Mouse (Mus musculus) brain, embryonic 14.5 days (tissue): ENCODE measurements around the gene Lsm14a.

Experiments
- CTCF ChIP-seq: fragments of 200-500 bp; IDR thresholded peaks from 2 replicates; pipeline ENCODE4 v1.5.1; 2012; ENCODE audit warnings: inconsistent platforms, mild to moderate bottlenecking, moderate library complexity, borderline replicate concordance; ENCODE audit not compliant: insufficient read depth, insufficient read length; ENCODE audit errors: extremely low read depth
- POLR2A ChIP-seq: fragments of 200-500 bp; IDR thresholded peaks from 2 replicates; pipeline ENCODE4 v1.6.1; 2012; ENCODE audit warnings: mild to moderate bottlenecking, inconsistent platforms, borderline replicate concordance; ENCODE audit not compliant: poor library complexity, insufficient read depth, insufficient read length, severe bottlenecking; ENCODE audit errors: extremely low read depth

DNA sequence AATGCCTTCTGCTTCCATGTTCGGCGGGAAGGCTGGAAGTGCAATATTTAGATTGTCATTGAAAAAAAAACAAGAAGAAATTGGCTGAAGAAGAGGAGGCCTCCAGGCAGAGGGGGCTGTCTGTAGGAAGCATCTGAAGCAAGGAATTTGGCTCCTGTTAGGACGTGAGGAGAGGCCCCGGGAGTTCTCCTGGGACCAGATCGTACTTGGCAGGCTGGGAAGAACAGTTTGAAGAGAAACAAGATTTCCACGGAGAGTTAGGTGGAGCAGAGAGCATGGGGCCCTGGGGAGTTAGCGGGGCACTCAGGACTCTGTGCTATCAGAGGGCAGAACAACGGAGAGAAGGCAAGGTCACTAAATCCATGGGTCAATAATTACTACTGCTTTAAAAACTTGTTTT is 69.8 kb downstream of the Lsm14a start:
- TF ChIP-seq CTCF = no peak
- no peak for TF ChIP-seq POLR2A
